Mouse (Mus musculus): ENCODE results near the gene Gm42417. TPM values are rescaled to one million over a fixed set of nuclear protein-coding genes. Genes with fewer than 3 reads are reported as not detected.
A peak's percentile ranks its signal among the peaks of the same experiment; 100 is the strongest.

Gene Gm42417
- polyA plus RNA-seq (2016; fragmentation: Nextera tagmentation; extraction: Ambion mirVana): 0.54 TPM in 1 of 2 replicates, not detected in the other

DNA sequence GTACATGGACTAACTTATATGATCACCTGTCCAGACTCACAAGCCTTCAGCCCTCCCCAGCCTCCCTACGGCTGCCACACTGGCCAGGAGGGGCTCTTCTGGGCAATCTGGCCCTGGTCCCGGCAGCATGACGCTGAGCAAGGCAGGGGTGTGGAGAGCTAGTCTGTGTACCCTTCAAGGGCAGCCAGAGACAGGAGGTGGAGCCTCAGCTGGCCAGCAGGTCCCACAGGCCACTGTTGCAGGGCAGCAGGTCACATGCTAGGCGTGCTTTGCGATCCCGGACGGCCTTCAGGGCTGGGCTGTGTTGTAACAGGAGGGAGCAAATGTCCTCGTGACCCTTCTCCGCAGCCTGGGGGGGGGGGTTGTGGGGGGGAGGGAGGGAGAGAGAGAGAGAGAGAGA lies at the start of gene Gm42417:
Gene Gm42417, minus strand, starts transcription at position 244 of the 400 bp plus-strand sequence.
- Histone ChIP-seq H3K36me3 (replicated peaks) (peaks cover 48% of the 10 kb centered on the region), H3K27ac (replicated peaks) (0 out of 2 replicates have a peak within 1 kb of the TSS, but pooled peaks have one; percentile 3), H3K9me3 (no peaks in the 10 kb centered on the region), H3K4me3 (no peak within 1 kb of the TSS), H3K27me3 (replicated peaks; ENCODE audit: low read depth, poor library complexity, severe bottlenecking) (no peaks in the 10 kb centered on the region), H3K4me1 (peaks cover 18% of the 10 kb centered on the region)
- peak; percentile 48 for DNase-seq (ENCODE audit: low spot score)
- 46% methylated on average over 9 of the region's 9 CpGs for WGBS

DNA sequence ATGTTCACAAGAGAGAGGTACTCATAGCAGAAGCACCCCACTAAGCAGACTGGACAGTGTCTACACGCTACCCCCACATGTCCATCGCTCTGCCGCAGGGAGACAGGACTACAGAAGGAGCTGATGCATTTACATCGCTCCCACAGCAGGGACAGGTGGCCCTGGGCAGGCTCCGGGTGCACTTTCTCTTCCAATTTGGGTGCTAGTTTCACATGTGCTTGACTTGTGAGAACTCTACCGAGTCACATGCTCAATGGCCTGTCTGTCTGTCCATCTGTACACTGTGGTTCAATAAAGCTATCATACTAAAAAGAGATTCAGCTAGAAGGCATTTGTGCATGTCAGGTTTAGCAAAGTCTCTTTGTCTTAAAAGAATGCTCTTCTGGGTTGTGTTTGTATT lies 48.6 kb upstream of the Gm42417 start:
- H3K4me1 ChIP-seq: peaks cover 81% of the 10 kb centered on the region
- H3K27me3 ChIP-seq (replicated peaks; ENCODE audit: low read depth, poor library complexity, severe bottlenecking): no peaks in the 10 kb centered on the region
- H3K27ac ChIP-seq (replicated peaks): peak overlapping the region; percentile 82
- H3K4me3 ChIP-seq: no peak overlapping the region
- DNase-seq (ENCODE audit: low spot score): no peak
- H3K9me3 ChIP-seq: no peaks in the 10 kb centered on the region
- no peaks in the 10 kb centered on the region for H3K36me3 ChIP-seq (replicated peaks)
- 92% methylated on average over 6 of the region's 6 CpGs for WGBS

DNA sequence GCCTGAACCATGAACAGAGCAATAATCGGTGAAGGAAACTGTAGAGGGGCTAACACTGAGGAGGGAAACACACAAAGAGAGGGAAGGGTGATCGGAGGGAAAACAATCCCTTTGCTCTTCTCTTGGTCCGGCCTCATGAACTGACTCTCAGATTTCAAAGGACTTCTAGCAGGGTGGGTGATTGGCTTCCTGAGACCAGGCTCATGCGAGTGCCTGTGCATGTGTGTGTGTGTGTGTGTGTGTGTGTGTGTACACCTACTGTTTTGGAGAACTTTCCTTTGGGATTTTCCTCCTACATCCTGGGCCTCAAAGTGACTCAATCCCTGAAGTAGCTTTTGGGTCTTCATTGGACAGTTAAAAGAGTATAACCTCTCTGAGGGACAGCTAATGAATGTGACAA lies 47.1 kb upstream of the Gm42417 start:
- WGBS: 23% methylated on average over 4 of the region's 4 CpGs
- peak; percentile 55 for DNase-seq (ENCODE audit: low spot score)
- Histone ChIP-seq H3K9me3 (no peaks in the 10 kb centered on the region), H3K27ac (replicated peaks) (peak overlapping the region; percentile 82), H3K27me3 (replicated peaks; ENCODE audit: low read depth, poor library complexity, severe bottlenecking) (no peaks in the 10 kb centered on the region), H3K4me3 (no peak overlapping the region), H3K36me3 (replicated peaks) (no peaks in the 10 kb centered on the region), H3K4me1 (peaks cover 84% of the 10 kb centered on the region)

DNA sequence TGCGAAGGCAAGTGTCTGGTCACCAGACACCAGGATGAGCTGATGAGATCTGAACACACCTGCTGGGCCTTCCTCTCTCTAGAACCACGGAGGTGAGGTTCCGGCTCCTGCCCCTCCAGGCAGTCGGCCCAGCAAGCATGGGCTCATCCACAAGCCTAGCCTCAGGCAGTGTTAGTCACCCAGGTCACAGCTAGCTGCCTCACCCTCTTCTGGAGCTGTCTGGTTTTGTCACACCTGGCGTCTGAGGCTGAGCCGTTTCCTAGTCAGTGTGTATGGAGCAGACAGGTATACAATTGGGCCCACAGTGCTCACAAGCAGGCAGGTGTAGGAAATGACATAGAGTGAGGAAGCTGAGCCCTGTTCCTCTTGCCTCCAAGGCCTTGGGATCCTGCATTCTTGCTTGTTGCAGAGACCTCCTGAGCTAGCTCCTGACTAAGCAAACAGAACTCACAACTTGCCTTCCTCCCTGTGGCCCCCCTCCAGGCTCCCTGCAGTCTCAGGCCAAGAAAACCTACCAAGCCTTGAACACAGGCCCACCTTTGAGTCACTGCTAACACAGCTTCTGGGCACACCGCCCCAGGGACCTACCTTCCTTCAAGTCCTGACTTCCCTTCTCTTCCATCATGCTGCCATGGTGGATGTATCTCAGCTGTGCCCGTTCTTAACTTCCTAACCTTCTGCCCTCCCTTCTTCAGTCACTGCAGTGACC lies 44.3 kb upstream of the Gm42417 start:
- H3K36me3 ChIP-seq (replicated peaks): no peaks in the 10 kb centered on the region
- 74% methylated on average over 8 of the region's 8 CpGs for WGBS
- peaks cover 78% of the 10 kb centered on the region for H3K4me1 ChIP-seq
- no peaks in the 10 kb centered on the region for H3K27me3 ChIP-seq (replicated peaks; ENCODE audit: low read depth, poor library complexity, severe bottlenecking)
- no peak overlapping the region for H3K4me3 ChIP-seq
- no peak for DNase-seq (ENCODE audit: low spot score)
- no peaks in the 10 kb centered on the region for H3K9me3 ChIP-seq
- peak overlapping the region; percentile 69 for H3K27ac ChIP-seq (replicated peaks)

DNA sequence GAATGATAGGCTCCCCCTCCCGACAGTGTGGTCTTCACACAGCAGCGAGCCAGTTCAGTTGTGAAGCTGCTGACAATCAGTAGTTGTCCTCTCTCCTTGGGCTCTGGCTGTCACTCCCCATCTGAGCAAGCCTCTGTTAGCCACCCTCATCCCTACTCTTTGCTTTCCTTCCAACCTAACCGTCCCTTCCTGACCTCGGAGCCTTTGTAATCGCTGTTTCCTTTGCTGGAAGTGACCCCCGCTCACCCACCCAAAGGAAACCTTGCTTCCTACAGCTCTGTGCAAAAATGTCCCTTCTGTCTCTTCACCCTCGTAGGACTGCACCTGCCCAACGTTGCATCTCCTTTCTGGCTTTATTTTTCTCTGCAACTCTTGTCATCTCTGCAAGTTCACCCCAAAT lies 43.0 kb upstream of the Gm42417 start:
- 71% methylated on average over 8 of the region's 8 CpGs for WGBS
- no peak for DNase-seq (ENCODE audit: low spot score)
- H3K27me3 ChIP-seq (replicated peaks; ENCODE audit: low read depth, poor library complexity, severe bottlenecking): 0 out of 2 replicates have a peak, but pooled peaks cover 4% of the 10 kb centered on the region
- H3K27ac ChIP-seq (replicated peaks): no peak overlapping the region
- H3K9me3 ChIP-seq: no peaks in the 10 kb centered on the region
- no peaks in the 10 kb centered on the region for H3K36me3 ChIP-seq (replicated peaks)
- peaks cover 68% of the 10 kb centered on the region for H3K4me1 ChIP-seq
- no peak overlapping the region for H3K4me3 ChIP-seq

DNA sequence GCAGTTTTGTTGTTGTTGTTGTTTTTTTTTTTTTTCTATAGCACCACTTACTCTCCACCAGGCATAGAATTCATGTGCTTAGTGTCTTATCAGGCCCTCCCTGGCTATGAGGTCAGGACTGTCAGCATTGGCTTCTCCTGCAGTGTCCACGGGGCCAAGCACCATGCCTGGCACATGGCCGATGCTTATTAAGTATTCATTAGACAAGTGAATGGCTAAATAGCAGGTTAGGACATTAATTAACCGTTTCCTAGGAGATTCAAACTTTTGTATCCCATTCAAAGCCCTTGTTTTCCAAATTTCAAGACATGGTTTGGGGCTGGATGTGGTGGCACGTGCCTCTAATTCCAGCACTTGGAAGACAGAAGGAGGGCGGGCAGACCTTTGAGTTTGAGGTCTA lies 42.0 kb upstream of the Gm42417 start:
- 77% methylated on average over 5 of the region's 5 CpGs for WGBS
- Histone ChIP-seq H3K36me3 (replicated peaks) (no peaks in the 10 kb centered on the region), H3K4me1 (peaks cover 68% of the 10 kb centered on the region), H3K27me3 (replicated peaks; ENCODE audit: low read depth, poor library complexity, severe bottlenecking) (0 out of 2 replicates have a peak, but pooled peaks cover 4% of the 10 kb centered on the region), H3K27ac (replicated peaks) (peak overlapping the region; percentile 84), H3K4me3 (no peak overlapping the region), H3K9me3 (no peaks in the 10 kb centered on the region)
- DNase-seq (ENCODE audit: low spot score): no peak

DNA sequence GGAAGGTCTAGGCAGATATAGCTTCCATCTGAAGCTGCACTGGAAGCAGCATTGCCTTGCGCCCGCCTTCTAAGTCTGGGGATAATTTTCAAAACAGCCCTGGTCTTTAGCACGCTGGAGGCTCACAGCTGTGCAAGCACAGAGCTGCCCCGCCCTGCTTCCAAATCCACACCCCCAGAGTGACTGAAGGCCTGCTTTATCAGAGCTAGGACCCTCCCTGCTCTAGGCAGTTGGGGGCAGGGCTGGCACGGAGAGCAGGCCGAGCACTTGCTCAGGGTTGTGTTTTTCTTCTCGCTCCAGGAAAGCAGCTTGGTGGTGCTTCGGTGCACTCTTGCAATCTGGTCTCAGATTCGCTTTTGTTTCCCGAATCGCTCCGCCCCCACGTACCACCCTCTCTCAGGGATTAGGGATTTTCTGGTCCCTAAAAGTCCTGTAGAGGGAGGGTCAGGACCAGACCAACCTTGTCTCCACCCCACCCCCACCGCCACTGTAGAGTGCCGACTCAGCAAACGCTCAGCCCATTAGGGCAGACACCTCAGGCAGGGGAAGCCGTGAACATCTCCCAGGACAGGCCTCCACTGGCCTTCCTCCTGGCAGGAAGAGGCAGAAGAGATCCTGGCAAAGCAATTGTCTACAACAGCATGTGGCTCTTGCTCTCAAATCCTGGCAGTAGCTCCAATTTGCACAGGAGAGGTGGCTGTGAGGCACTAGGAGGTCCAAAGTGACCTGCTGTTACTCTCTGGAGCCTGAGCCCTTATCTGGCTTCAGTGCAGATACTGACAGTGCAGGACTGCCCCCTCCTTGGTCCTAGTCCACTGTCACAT lies 41.4 kb upstream of the Gm42417 start:
- WGBS: under 1% methylated on average over 17 of the region's 17 CpGs
- Histone ChIP-seq H3K4me3 (peak overlapping the region; percentile 45), H3K36me3 (replicated peaks) (no peaks in the 10 kb centered on the region), H3K27ac (replicated peaks) (peak overlapping the region; percentile 84), H3K4me1 (peaks cover 68% of the 10 kb centered on the region), H3K9me3 (no peaks in the 10 kb centered on the region), H3K27me3 (replicated peaks; ENCODE audit: low read depth, poor library complexity, severe bottlenecking) (0 out of 2 replicates have a peak, but pooled peaks cover 4% of the 10 kb centered on the region)
- DNase-seq (ENCODE audit: low spot score): peak; percentile 85

DNA sequence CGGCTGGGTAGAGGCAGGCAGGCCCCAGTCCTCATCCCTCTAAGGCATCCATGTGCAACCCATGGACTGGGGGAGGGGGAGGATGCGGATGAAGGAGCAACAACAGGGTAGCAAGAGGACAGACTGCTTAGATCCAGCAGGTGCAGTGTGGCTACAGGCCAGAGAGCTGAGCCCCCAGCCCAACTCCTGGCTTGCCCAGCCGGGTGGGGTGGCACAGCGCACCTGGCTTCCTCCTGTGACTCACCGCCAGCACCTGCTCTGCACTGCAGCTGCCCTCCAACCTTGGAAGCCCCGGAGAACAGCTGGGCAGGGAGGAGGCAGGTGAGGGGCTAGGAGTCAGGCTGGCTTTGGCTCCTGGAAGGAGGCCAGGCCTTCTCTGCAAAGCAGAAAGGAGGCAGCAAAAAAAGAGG lies 40.8 kb upstream of the Gm42417 start:
- DNase-seq (ENCODE audit: low spot score): peak; percentile 63
- peaks cover 70% of the 10 kb centered on the region for H3K4me1 ChIP-seq
- H3K27ac ChIP-seq (replicated peaks): peak overlapping the region; percentile 84
- H3K27me3 ChIP-seq (replicated peaks; ENCODE audit: low read depth, poor library complexity, severe bottlenecking): 0 out of 2 replicates have a peak, but pooled peaks cover 4% of the 10 kb centered on the region
- 11% methylated on average over 6 of the region's 6 CpGs for WGBS
- H3K9me3 ChIP-seq: no peaks in the 10 kb centered on the region
- H3K36me3 ChIP-seq (replicated peaks): no peaks in the 10 kb centered on the region
- H3K4me3 ChIP-seq: peak overlapping the region; percentile 45

DNA sequence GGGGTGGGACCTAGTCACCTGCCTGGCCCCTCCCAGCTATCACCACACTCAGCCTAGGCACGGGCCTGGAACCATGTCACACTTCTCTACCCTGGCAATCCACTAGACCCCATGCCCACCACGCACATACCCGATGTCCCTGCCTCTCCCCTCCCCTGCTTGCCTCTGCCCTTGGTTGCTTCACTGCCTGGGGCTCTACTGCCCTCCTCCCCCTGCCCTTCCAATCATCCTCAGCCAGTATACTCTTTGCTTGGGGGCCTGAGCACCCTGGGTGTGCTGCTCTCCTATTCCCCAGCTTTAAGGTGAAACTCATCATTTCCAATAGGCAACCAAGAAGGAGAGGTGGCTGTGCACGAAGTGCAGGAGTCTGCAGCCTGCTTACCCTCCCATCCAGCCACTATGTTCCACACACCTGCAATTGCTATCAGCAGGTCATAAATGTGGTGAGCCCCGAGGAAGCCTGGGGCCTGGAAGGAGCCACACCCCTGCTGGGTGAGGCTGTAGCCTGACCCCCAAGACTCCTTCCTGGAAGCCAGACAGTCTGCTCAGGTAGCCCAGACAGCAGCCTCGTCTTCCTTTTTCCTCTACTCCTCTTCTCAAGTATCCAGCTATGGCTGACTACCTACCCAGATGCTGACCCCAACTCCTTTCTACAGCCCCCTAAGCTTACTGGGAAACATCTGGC lies 37.9 kb upstream of the Gm42417 start:
- Histone ChIP-seq H3K4me3 (no peak overlapping the region), H3K9me3 (no peaks in the 10 kb centered on the region), H3K4me1 (peaks cover 80% of the 10 kb centered on the region), H3K27me3 (replicated peaks; ENCODE audit: low read depth, poor library complexity, severe bottlenecking) (0 out of 2 replicates have a peak, but pooled peaks cover 4% of the 10 kb centered on the region), H3K27ac (replicated peaks) (peak overlapping the region; percentile 66), H3K36me3 (replicated peaks) (no peaks in the 10 kb centered on the region)
- DNase-seq (ENCODE audit: low spot score): no peak
- 68% methylated on average over 6 of the region's 6 CpGs for WGBS

DNA sequence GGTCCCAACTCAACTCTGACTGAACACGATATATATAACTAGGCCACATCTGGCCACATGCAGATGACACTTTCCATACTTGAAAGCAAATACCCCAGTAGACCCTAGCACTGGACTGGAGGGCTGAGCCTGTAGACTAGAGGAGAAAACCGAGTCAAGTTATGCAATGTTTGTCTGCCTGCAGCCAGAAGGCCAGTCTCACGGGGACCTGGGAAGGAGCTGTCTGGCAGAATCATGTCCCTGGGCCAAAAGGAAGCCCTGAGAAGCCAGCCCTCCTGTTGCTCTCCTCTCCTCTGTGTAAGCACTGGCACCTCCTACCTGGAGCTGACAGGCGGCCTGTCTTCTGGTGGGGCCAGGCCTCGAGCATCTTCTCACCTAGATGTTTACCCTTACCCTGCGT lies 36.1 kb upstream of the Gm42417 start:
- H3K4me1 ChIP-seq: peaks cover 75% of the 10 kb centered on the region
- WGBS: 53% methylated on average over 6 of the region's 6 CpGs
- no peak for DNase-seq (ENCODE audit: low spot score)
- no peaks in the 10 kb centered on the region for H3K9me3 ChIP-seq
- H3K27me3 ChIP-seq (replicated peaks; ENCODE audit: low read depth, poor library complexity, severe bottlenecking): 0 out of 2 replicates have a peak, but pooled peaks cover 4% of the 10 kb centered on the region
- H3K4me3 ChIP-seq: no peak overlapping the region
- H3K36me3 ChIP-seq (replicated peaks): no peaks in the 10 kb centered on the region
- H3K27ac ChIP-seq (replicated peaks): peak overlapping the region; percentile 66; the same call in 1 of the 2 replicates

DNA sequence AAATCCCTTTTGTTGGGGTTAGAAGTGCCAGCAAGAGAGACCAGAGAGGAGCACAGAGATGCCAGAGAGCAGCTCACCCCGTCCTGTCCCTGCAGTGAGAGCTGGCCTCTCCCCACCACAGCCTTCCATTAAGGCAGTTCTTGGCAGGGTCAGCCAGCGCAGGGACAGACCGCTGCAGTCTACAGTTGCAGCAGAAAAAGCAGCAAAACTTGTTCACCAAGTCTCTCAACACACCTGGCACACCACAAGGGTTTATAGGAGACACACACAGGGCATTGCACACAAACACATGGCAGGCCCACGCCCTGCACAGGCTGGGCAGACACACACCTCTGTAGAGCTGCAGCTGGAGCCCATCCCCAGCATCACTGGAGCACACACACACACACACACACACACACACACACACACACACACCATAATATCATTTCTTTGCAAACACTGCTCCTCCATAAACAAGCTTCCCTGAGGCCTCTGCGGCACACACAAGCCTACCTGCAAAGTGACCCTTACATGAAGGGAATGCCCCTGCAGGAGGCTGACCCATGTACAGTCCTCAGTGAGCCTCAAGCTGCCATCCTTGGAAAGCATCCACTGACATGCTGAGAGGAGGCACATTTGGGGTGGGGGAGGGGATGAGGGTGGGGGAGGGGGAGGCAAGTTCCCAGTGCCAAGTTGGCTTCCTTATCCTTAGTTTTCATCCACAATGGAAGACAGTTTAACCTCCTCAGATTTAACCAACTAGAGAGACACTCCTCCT lies 35.1 kb upstream of the Gm42417 start:
- peak overlapping the region; percentile 49 for H3K27ac ChIP-seq (replicated peaks)
- 0 out of 2 replicates have a peak overlapping the region, but pooled peaks have one; percentile 8 for H3K4me3 ChIP-seq
- H3K27me3 ChIP-seq (replicated peaks; ENCODE audit: low read depth, poor library complexity, severe bottlenecking): 0 out of 2 replicates have a peak, but pooled peaks cover 4% of the 10 kb centered on the region
- DNase-seq (ENCODE audit: low spot score): no peak
- no peaks in the 10 kb centered on the region for H3K9me3 ChIP-seq
- H3K36me3 ChIP-seq (replicated peaks): no peaks in the 10 kb centered on the region
- 76% methylated on average over 5 of the region's 5 CpGs for WGBS
- peaks cover 74% of the 10 kb centered on the region for H3K4me1 ChIP-seq

Measured in embryonic facial prominence, embryonic 10.5 days (tissue).